Mouse (Mus musculus) C2C12 (cell line): ENCODE measurements at regions not wholly inside any gene's neighbourhood (a gene's known extent, or its start where the extent isn't known, plus 50 kb on each side); places are given as distances from the start of the nearest gene placed in this dataset.

Source experiments
- CEBPB ChIP-seq: IDR thresholded peaks from one replicate; pipeline ENCODE4 v1.6.1; 2011; ENCODE audit warnings: low read depth, mild to moderate bottlenecking, control low read depth, moderate library complexity
- CTCF ChIP-seq: IDR thresholded peaks from one replicate; pipeline ENCODE4 v1.5.1; 2011; ENCODE audit not compliant: control insufficient read depth, insufficient read depth, insufficient read length
- FOSL1 ChIP-seq: IDR thresholded peaks from one replicate; pipeline ENCODE4 v1.8.0; 2011; ENCODE audit warnings: mild to moderate bottlenecking, low read length; ENCODE audit not compliant: poor library complexity, insufficient read depth, severe bottlenecking
- MAX ChIP-seq: IDR thresholded peaks from one replicate; pipeline ENCODE4 v1.6.1; 2011; ENCODE audit warnings: mild to moderate bottlenecking, control low read depth
- MYOD1 ChIP-seq: IDR thresholded peaks from one replicate; pipeline ENCODE4 v1.6.1; 2011; ENCODE audit warnings: low read depth; ENCODE audit not compliant: control insufficient read depth, insufficient read length
- MYOG ChIP-seq: IDR thresholded peaks from one replicate; pipeline ENCODE4 v1.6.1; 2011; ENCODE audit not compliant: control insufficient read depth, insufficient read length; ENCODE audit errors: extremely low read depth
- USF1 ChIP-seq: IDR thresholded peaks from one replicate; pipeline ENCODE4 v1.6.1; 2011; ENCODE audit warnings: low read depth, mild to moderate bottlenecking, control low read depth, moderate library complexity

GRCm38 (mm10) chr2:78110335-78110734, 164.2 kb upstream of the Cwc22 start:
- TF ChIP-seq MYOG: no peak
- TF ChIP-seq CTCF: no peak
- no peak for TF ChIP-seq MAX
- TF ChIP-seq MYOD1: no peak
- no peak for TF ChIP-seq USF1
- no peak for TF ChIP-seq FOSL1
- TF ChIP-seq CEBPB: no peak
